Mouse (Mus musculus): ENCODE measurements at regions not wholly inside any gene's neighbourhood (a gene's known extent, or its start where the extent isn't known, plus 50 kb on each side); places are given as distances from the start of the nearest gene placed in this dataset.

- no peak overlapping the region for H3K4me2 ChIP-seq (replicated peaks; ENCODE audit: low read depth, low read length)
- H3K36me3 ChIP-seq (ENCODE audit: control insufficient read depth, insufficient read depth, low read length) = no peaks in the 10 kb centered on the region
- H3K4me3 ChIP-seq (ENCODE audit: low read depth, low read length) = no peak overlapping the region
- no peaks in the 10 kb centered on the region for H3K9me3 ChIP-seq (ENCODE audit: control insufficient read depth, low read depth, low read length)
- WGBS = 61% methylated on average over 4 of the region's 4 CpGs
- no peak overlapping the region for H3K27ac ChIP-seq (ENCODE audit: low read length)
- H3K9ac ChIP-seq (replicated peaks; ENCODE audit: low read depth, low read length) = no peak overlapping the region
- no peaks in the 10 kb centered on the region for H3K27me3 ChIP-seq (ENCODE audit: control insufficient read depth, insufficient read depth, low read length)
- ATAC-seq (ENCODE audit: insufficient number of reproducible peaks, insufficient read depth, low FRiP score, low read depth) = no peak
- no peaks in the 10 kb centered on the region for H3K4me1 ChIP-seq (ENCODE audit: control insufficient read depth, insufficient read depth, low read length)
Observed at GRCm38 (mm10) chr13:72848097-72848496, 219.5 kb downstream of the Irx2 start.

- Histone ChIP-seq H3K36me3 (ENCODE audit: control insufficient read depth, insufficient read depth, low read length) (no peaks in the 10 kb centered on the region), H3K9me3 (ENCODE audit: control insufficient read depth, low read depth, low read length) (no peaks in the 10 kb centered on the region), H3K9ac (replicated peaks; ENCODE audit: low read depth, low read length) (no peak overlapping the region), H3K4me1 (ENCODE audit: control insufficient read depth, insufficient read depth, low read length) (no peaks in the 10 kb centered on the region), H3K4me3 (ENCODE audit: low read depth, low read length) (no peak overlapping the region), H3K4me2 (replicated peaks; ENCODE audit: low read depth, low read length) (no peak overlapping the region), H3K27me3 (ENCODE audit: control insufficient read depth, insufficient read depth, low read length) (no peaks in the 10 kb centered on the region), H3K27ac (ENCODE audit: low read length) (no peak overlapping the region)
- 74% methylated on average over 11 of the region's 11 CpGs for WGBS
- no peak for ATAC-seq (ENCODE audit: insufficient number of reproducible peaks, insufficient read depth, low FRiP score, low read depth)
Observed at GRCm38 (mm10) chr13:72849841-72850240, 221.2 kb downstream of the Irx2 start.

DNA sequence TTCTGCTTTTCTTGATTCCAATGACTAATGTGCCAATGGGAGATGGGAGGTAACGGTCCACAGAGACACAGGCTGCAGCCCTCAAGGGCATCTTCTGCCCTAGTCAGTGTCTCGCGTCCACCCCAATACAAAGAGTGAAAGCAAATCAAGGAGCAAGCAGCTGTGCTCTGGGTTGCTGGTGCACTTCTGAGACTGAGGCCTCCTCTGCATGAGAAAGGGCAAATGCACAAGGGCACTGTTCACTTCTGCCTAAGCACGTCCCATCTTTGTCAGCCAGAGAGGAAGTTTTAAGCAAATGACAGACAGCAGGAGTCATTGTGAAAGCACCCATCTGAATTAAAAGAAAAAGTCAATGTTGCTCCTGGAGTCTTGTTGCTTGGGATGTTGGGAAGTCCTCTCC lies 224.3 kb downstream of the Irx2 start:
- Histone ChIP-seq H3K36me3 (ENCODE audit: control insufficient read depth, insufficient read depth, low read length) (no peaks in the 10 kb centered on the region), H3K4me3 (ENCODE audit: low read depth, low read length) (no peak overlapping the region), H3K4me2 (replicated peaks; ENCODE audit: low read depth, low read length) (no peak overlapping the region), H3K27me3 (ENCODE audit: control insufficient read depth, insufficient read depth, low read length) (no peaks in the 10 kb centered on the region), H3K27ac (ENCODE audit: low read length) (no peak overlapping the region), H3K9ac (replicated peaks; ENCODE audit: low read depth, low read length) (no peak overlapping the region), H3K4me1 (ENCODE audit: control insufficient read depth, insufficient read depth, low read length) (no peaks in the 10 kb centered on the region), H3K9me3 (ENCODE audit: control insufficient read depth, low read depth, low read length) (no peaks in the 10 kb centered on the region)
- ATAC-seq (ENCODE audit: insufficient number of reproducible peaks, insufficient read depth, low FRiP score, low read depth) = no peak
- WGBS = 69% methylated on average over 4 of the region's 4 CpGs

DNA sequence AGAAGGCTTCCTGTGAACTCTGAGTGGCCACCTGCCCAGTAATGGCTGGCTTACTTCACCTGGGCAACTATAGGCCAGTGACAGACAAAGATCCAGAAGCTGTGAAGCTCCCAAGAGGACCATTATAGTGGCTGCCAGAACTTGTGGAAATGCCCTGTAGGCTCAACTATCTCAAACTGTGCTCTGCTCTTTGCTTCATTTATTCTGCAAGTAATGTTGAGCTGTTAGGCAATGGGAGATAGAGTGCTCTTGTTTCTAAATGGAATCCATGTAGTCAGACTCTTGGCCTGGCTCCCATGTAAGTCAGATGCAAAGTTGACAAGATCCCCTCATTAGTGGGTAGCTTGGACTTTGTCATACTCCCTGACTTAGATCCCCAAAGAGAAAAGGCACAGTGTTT lies 247.3 kb downstream of the Irx2 start:
- no peaks in the 10 kb centered on the region for H3K9me3 ChIP-seq (ENCODE audit: control insufficient read depth, low read depth, low read length)
- no peak overlapping the region for H3K4me2 ChIP-seq (replicated peaks; ENCODE audit: low read depth, low read length)
- H3K27ac ChIP-seq (ENCODE audit: low read length) = no peak overlapping the region
- H3K27me3 ChIP-seq (ENCODE audit: control insufficient read depth, insufficient read depth, low read length) = no peaks in the 10 kb centered on the region
- no peak for ATAC-seq (ENCODE audit: insufficient number of reproducible peaks, insufficient read depth, low FRiP score, low read depth)
- H3K4me3 ChIP-seq (ENCODE audit: low read depth, low read length) = no peak overlapping the region
- H3K36me3 ChIP-seq (ENCODE audit: control insufficient read depth, insufficient read depth, low read length) = no peaks in the 10 kb centered on the region
- H3K4me1 ChIP-seq (ENCODE audit: control insufficient read depth, insufficient read depth, low read length) = no peaks in the 10 kb centered on the region
- H3K9ac ChIP-seq (replicated peaks; ENCODE audit: low read depth, low read length) = no peak overlapping the region

DNA sequence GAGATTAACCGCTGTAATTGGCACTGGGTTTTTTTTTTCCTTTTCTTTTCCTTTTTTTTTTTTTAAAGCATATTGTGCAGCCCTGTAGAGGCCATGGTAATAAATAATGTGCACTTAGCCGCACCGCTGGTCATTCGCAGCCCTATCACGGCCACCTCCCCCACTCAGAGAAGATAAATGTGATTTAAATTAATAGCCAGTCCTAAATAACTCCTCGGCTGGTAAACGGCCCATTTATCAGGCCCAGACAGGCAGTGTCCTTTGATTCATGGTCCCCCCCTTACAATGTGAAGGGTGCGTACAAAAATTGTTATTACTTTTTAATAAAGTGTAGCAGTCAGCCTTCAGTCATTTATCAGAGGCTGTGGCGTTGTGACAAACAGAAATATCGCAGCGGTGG lies 266.4 kb downstream of the Irx2 start:
- no peak for ATAC-seq (ENCODE audit: insufficient number of reproducible peaks, insufficient read depth, low FRiP score, low read depth)
- 13% methylated on average over 11 of the region's 11 CpGs for WGBS
- Histone ChIP-seq H3K27me3 (ENCODE audit: control insufficient read depth, insufficient read depth, low read length) (0 out of 2 replicates have a peak, but pooled peaks cover 4% of the 10 kb centered on the region), H3K36me3 (ENCODE audit: control insufficient read depth, insufficient read depth, low read length) (no peaks in the 10 kb centered on the region), H3K27ac (ENCODE audit: low read length) (no peak overlapping the region), H3K9me3 (ENCODE audit: control insufficient read depth, low read depth, low read length) (no peaks in the 10 kb centered on the region), H3K4me2 (replicated peaks; ENCODE audit: low read depth, low read length) (no peak overlapping the region), H3K4me3 (ENCODE audit: low read depth, low read length) (no peak overlapping the region), H3K9ac (replicated peaks; ENCODE audit: low read depth, low read length) (no peak overlapping the region), H3K4me1 (ENCODE audit: control insufficient read depth, insufficient read depth, low read length) (no peaks in the 10 kb centered on the region)

DNA sequence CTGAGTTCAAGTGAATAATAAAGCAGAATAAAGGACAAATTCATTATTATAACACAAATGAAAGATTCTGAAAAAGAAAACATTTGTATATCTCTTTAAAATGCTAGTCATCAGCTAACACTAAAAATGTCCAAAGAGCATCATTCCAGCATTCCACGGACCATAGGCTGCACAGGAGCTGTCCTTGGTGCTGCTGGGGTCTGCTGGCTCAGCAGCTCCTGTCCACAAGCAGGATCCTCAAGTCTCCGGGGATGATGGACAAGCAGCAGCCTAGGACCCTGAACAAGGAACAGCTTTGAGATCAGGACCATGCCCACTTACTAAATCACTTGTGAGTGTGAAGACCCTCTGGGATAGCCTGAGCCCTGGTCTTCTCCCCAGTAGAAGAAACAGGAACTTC lies 274.0 kb downstream of the Irx2 start:
- Histone ChIP-seq H3K9me3 (ENCODE audit: control insufficient read depth, low read depth, low read length) (no peaks in the 10 kb centered on the region), H3K36me3 (ENCODE audit: control insufficient read depth, insufficient read depth, low read length) (no peaks in the 10 kb centered on the region), H3K4me3 (ENCODE audit: low read depth, low read length) (no peak overlapping the region), H3K9ac (replicated peaks; ENCODE audit: low read depth, low read length) (no peak overlapping the region), H3K4me2 (replicated peaks; ENCODE audit: low read depth, low read length) (no peak overlapping the region), H3K27ac (ENCODE audit: low read length) (no peak overlapping the region), H3K27me3 (ENCODE audit: control insufficient read depth, insufficient read depth, low read length) (0 out of 2 replicates have a peak, but pooled peaks cover 4% of the 10 kb centered on the region), H3K4me1 (ENCODE audit: control insufficient read depth, insufficient read depth, low read length) (no peaks in the 10 kb centered on the region)
- 29% methylated on average over 2 of the region's 2 CpGs for WGBS
- no peak for ATAC-seq (ENCODE audit: insufficient number of reproducible peaks, insufficient read depth, low FRiP score, low read depth)

- Histone ChIP-seq H3K9me3 (ENCODE audit: control insufficient read depth, low read depth, low read length) (no peaks in the 10 kb centered on the region), H3K4me2 (replicated peaks; ENCODE audit: low read depth, low read length) (no peak overlapping the region), H3K27me3 (ENCODE audit: control insufficient read depth, insufficient read depth, low read length) (no peaks in the 10 kb centered on the region), H3K4me3 (ENCODE audit: low read depth, low read length) (no peak overlapping the region), H3K27ac (ENCODE audit: low read length) (no peak overlapping the region), H3K4me1 (ENCODE audit: control insufficient read depth, insufficient read depth, low read length) (no peaks in the 10 kb centered on the region), H3K9ac (replicated peaks; ENCODE audit: low read depth, low read length) (no peak overlapping the region), H3K36me3 (ENCODE audit: control insufficient read depth, insufficient read depth, low read length) (no peaks in the 10 kb centered on the region)
- ATAC-seq (ENCODE audit: insufficient number of reproducible peaks, insufficient read depth, low FRiP score, low read depth) = no peak
- WGBS = 76% methylated on average over 4 of the region's 4 CpGs
Observed at GRCm38 (mm10) chr13:72918895-72919294, 290.3 kb downstream of the Irx2 start.

GRCm38 (mm10) chr13:72920368-72920767 lies 291.7 kb downstream of the Irx2 start:
- H3K27me3 ChIP-seq (ENCODE audit: control insufficient read depth, insufficient read depth, low read length) = no peaks in the 10 kb centered on the region
- H3K4me1 ChIP-seq (ENCODE audit: control insufficient read depth, insufficient read depth, low read length) = no peaks in the 10 kb centered on the region
- ATAC-seq (ENCODE audit: insufficient number of reproducible peaks, insufficient read depth, low FRiP score, low read depth) = no peak
- H3K9ac ChIP-seq (replicated peaks; ENCODE audit: low read depth, low read length) = no peak overlapping the region
- no peaks in the 10 kb centered on the region for H3K9me3 ChIP-seq (ENCODE audit: control insufficient read depth, low read depth, low read length)
- H3K4me3 ChIP-seq (ENCODE audit: low read depth, low read length) = no peak overlapping the region
- H3K27ac ChIP-seq (ENCODE audit: low read length) = no peak overlapping the region
- H3K36me3 ChIP-seq (ENCODE audit: control insufficient read depth, insufficient read depth, low read length) = no peaks in the 10 kb centered on the region
- H3K4me2 ChIP-seq (replicated peaks; ENCODE audit: low read depth, low read length) = no peak overlapping the region
- 27% methylated on average over 1 of the region's 1 CpGs for WGBS

- ATAC-seq (ENCODE audit: insufficient number of reproducible peaks, insufficient read depth, low FRiP score, low read depth) = no peak
- 20% methylated on average over 6 of the region's 6 CpGs for WGBS
- H3K9ac ChIP-seq (replicated peaks; ENCODE audit: low read depth, low read length) = no peak overlapping the region
Observed at GRCm38 (mm10) chr13:72924560-72925135, 296.0 kb downstream of the Irx2 start.

More at GRCm38 (mm10) chr13:72924560-72925135, 296.0 kb downstream of the Irx2 start:
- Histone ChIP-seq H3K4me2 (replicated peaks; ENCODE audit: low read depth, low read length) (no peak overlapping the region), H3K4me1 (ENCODE audit: control insufficient read depth, insufficient read depth, low read length) (no peaks in the 10 kb centered on the region), H3K27me3 (ENCODE audit: control insufficient read depth, insufficient read depth, low read length) (no peaks in the 10 kb centered on the region), H3K9me3 (ENCODE audit: control insufficient read depth, low read depth, low read length) (no peaks in the 10 kb centered on the region), H3K27ac (ENCODE audit: low read length) (no peak overlapping the region), H3K36me3 (ENCODE audit: control insufficient read depth, insufficient read depth, low read length) (no peaks in the 10 kb centered on the region), H3K4me3 (ENCODE audit: low read depth, low read length) (no peak overlapping the region)
